Mouse (Mus musculus): ENCODE measurements at regions not wholly inside any gene's neighbourhood (a gene's known extent, or its start where the extent isn't known, plus 50 kb on each side); places are given as distances from the start of the nearest gene placed in this dataset.

GRCm38 (mm10) chr5:133915734-133916550 is 183.6 kb upstream of the Castor2 start:
- Histone ChIP-seq H3K9ac (replicated peaks; ENCODE audit: low read depth, low read length) (no peak overlapping the region), H3K4me2 (ENCODE audit: low read length) (no peak overlapping the region), H3K4me3 (replicated peaks; ENCODE audit: low read length) (no peak overlapping the region), H3K9me3 (ENCODE audit: control insufficient read depth, low read length) (no peaks in the 10 kb centered on the region), H3K27me3 (replicated peaks; ENCODE audit: control insufficient read depth, insufficient read depth, low read length) (no peaks in the 10 kb centered on the region), H3K27ac (ENCODE audit: low read length) (no peak overlapping the region), H3K36me3 (ENCODE audit: control insufficient read depth, insufficient read depth) (no peaks in the 10 kb centered on the region), H3K4me1 (replicated peaks; ENCODE audit: control insufficient read depth, insufficient read depth, low read length) (peaks cover 13% of the 10 kb centered on the region)
- ATAC-seq: peak; percentile 57

- Histone ChIP-seq H3K4me1 (replicated peaks; ENCODE audit: control insufficient read depth, insufficient read depth, low read length) (no peaks in the 10 kb centered on the region), H3K9me3 (ENCODE audit: control insufficient read depth, low read length) (no peaks in the 10 kb centered on the region), H3K27me3 (replicated peaks; ENCODE audit: control insufficient read depth, insufficient read depth, low read length) (no peaks in the 10 kb centered on the region), H3K36me3 (ENCODE audit: control insufficient read depth, insufficient read depth) (no peaks in the 10 kb centered on the region), H3K9ac (replicated peaks; ENCODE audit: low read depth, low read length) (no peak overlapping the region), H3K27ac (ENCODE audit: low read length) (no peak overlapping the region), H3K4me3 (replicated peaks; ENCODE audit: low read length) (no peak overlapping the region), H3K4me2 (ENCODE audit: low read length) (no peak overlapping the region)
- 80% methylated on average over 3 of the region's 3 CpGs for WGBS
- no peak for ATAC-seq
Observed at GRCm38 (mm10) chr5:133907442-133907841, 192.1 kb upstream of the Castor2 start.

- Histone ChIP-seq H3K4me2 (ENCODE audit: low read length) (no peak overlapping the region), H3K27ac (ENCODE audit: low read length) (no peak overlapping the region), H3K4me1 (replicated peaks; ENCODE audit: control insufficient read depth, insufficient read depth, low read length) (no peaks in the 10 kb centered on the region), H3K9ac (replicated peaks; ENCODE audit: low read depth, low read length) (no peak overlapping the region), H3K9me3 (ENCODE audit: control insufficient read depth, low read length) (peaks cover 3% of the 10 kb centered on the region; the same call in 1 of the 2 replicates), H3K36me3 (ENCODE audit: control insufficient read depth, insufficient read depth) (no peaks in the 10 kb centered on the region), H3K27me3 (replicated peaks; ENCODE audit: control insufficient read depth, insufficient read depth, low read length) (no peaks in the 10 kb centered on the region), H3K4me3 (replicated peaks; ENCODE audit: low read length) (no peak overlapping the region)
- peak; percentile 50 for ATAC-seq
- 83% methylated on average over 4 of the region's 4 CpGs for WGBS
Observed at GRCm38 (mm10) chr5:133898025-133898598, 201.4 kb upstream of the Castor2 start.

GRCm38 (mm10) chr5:133890728-133891127 is 208.8 kb upstream of the Castor2 start:
- Histone ChIP-seq H3K4me3 (replicated peaks; ENCODE audit: low read length) (no peak overlapping the region), H3K36me3 (ENCODE audit: control insufficient read depth, insufficient read depth) (no peaks in the 10 kb centered on the region), H3K9me3 (ENCODE audit: control insufficient read depth, low read length) (no peaks in the 10 kb centered on the region), H3K9ac (replicated peaks; ENCODE audit: low read depth, low read length) (no peak overlapping the region), H3K27ac (ENCODE audit: low read length) (peak overlapping the region; percentile 80), H3K27me3 (replicated peaks; ENCODE audit: control insufficient read depth, insufficient read depth, low read length) (no peaks in the 10 kb centered on the region), H3K4me1 (replicated peaks; ENCODE audit: control insufficient read depth, insufficient read depth, low read length) (peaks cover 7% of the 10 kb centered on the region; the same call in 1 of the 2 replicates), H3K4me2 (ENCODE audit: low read length) (no peak overlapping the region)
- 61% methylated on average over 3 of the region's 3 CpGs for WGBS
- peak; percentile 49; the same call in 1 of the 2 replicates for ATAC-seq

GRCm38 (mm10) chr5:133889841-133890240 is 209.7 kb upstream of the Castor2 start:
- Histone ChIP-seq H3K9me3 (ENCODE audit: control insufficient read depth, low read length) (no peaks in the 10 kb centered on the region), H3K36me3 (ENCODE audit: control insufficient read depth, insufficient read depth) (no peaks in the 10 kb centered on the region), H3K9ac (replicated peaks; ENCODE audit: low read depth, low read length) (no peak overlapping the region), H3K4me2 (ENCODE audit: low read length) (peak overlapping the region; percentile 8; the same call in 1 of the 2 replicates), H3K27ac (ENCODE audit: low read length) (peak overlapping the region; percentile 88), H3K4me3 (replicated peaks; ENCODE audit: low read length) (no peak overlapping the region), H3K4me1 (replicated peaks; ENCODE audit: control insufficient read depth, insufficient read depth, low read length) (peaks cover 14% of the 10 kb centered on the region), H3K27me3 (replicated peaks; ENCODE audit: control insufficient read depth, insufficient read depth, low read length) (no peaks in the 10 kb centered on the region)
- 14% methylated on average over 8 of the region's 8 CpGs for WGBS
- peak; percentile 91 for ATAC-seq

GRCm38 (mm10) chr5:133885507-133885906 is 214.0 kb upstream of the Castor2 start:
- Histone ChIP-seq H3K9ac (replicated peaks; ENCODE audit: low read depth, low read length) (no peak overlapping the region), H3K9me3 (ENCODE audit: control insufficient read depth, low read length) (no peaks in the 10 kb centered on the region), H3K27ac (ENCODE audit: low read length) (peak overlapping the region; percentile 90), H3K36me3 (ENCODE audit: control insufficient read depth, insufficient read depth) (no peaks in the 10 kb centered on the region), H3K4me3 (replicated peaks; ENCODE audit: low read length) (no peak overlapping the region), H3K4me1 (replicated peaks; ENCODE audit: control insufficient read depth, insufficient read depth, low read length) (peaks cover 13% of the 10 kb centered on the region), H3K27me3 (replicated peaks; ENCODE audit: control insufficient read depth, insufficient read depth, low read length) (no peaks in the 10 kb centered on the region), H3K4me2 (ENCODE audit: low read length) (no peak overlapping the region)
- ATAC-seq: no peak
- 57% methylated on average over 5 of the region's 5 CpGs for WGBS

- peak; percentile 89 for ATAC-seq
- H3K27me3 ChIP-seq (replicated peaks; ENCODE audit: control insufficient read depth, insufficient read depth, low read length): no peaks in the 10 kb centered on the region
- 2% methylated on average over 6 of the region's 6 CpGs for WGBS
Observed at GRCm38 (mm10) chr5:133885016-133885415, 214.5 kb upstream of the Castor2 start.

GRCm38 (mm10) chr5:133884593-133884992 is 214.9 kb upstream of the Castor2 start:
- H3K9me3 ChIP-seq (ENCODE audit: control insufficient read depth, low read length): no peaks in the 10 kb centered on the region
- H3K9ac ChIP-seq (replicated peaks; ENCODE audit: low read depth, low read length): no peak overlapping the region
- H3K4me3 ChIP-seq (replicated peaks; ENCODE audit: low read length): no peak overlapping the region
- peak overlapping the region; percentile 90 for H3K27ac ChIP-seq (ENCODE audit: low read length)
- H3K4me2 ChIP-seq (ENCODE audit: low read length): no peak overlapping the region
- no peaks in the 10 kb centered on the region for H3K36me3 ChIP-seq (ENCODE audit: control insufficient read depth, insufficient read depth)
- peak; percentile 75 for ATAC-seq
- 5% methylated on average over 2 of the region's 2 CpGs for WGBS
- peaks cover 11% of the 10 kb centered on the region for H3K4me1 ChIP-seq (replicated peaks; ENCODE audit: control insufficient read depth, insufficient read depth, low read length)
- H3K27me3 ChIP-seq (replicated peaks; ENCODE audit: control insufficient read depth, insufficient read depth, low read length): no peaks in the 10 kb centered on the region

More at GRCm38 (mm10) chr5:133885016-133885415, 214.5 kb upstream of the Castor2 start:
- Histone ChIP-seq H3K4me3 (replicated peaks; ENCODE audit: low read length) (no peak overlapping the region), H3K9ac (replicated peaks; ENCODE audit: low read depth, low read length) (no peak overlapping the region), H3K36me3 (ENCODE audit: control insufficient read depth, insufficient read depth) (no peaks in the 10 kb centered on the region), H3K4me1 (replicated peaks; ENCODE audit: control insufficient read depth, insufficient read depth, low read length) (peaks cover 13% of the 10 kb centered on the region), H3K9me3 (ENCODE audit: control insufficient read depth, low read length) (no peaks in the 10 kb centered on the region), H3K4me2 (ENCODE audit: low read length) (0 out of 2 replicates have a peak overlapping the region, but pooled peaks have one; percentile 8), H3K27ac (ENCODE audit: low read length) (peak overlapping the region; percentile 90)

- no peak overlapping the region for H3K4me2 ChIP-seq (ENCODE audit: low read length)
Observed at GRCm38 (mm10) chr5:133844483-133844882, 255.0 kb upstream of the Castor2 start.

More at GRCm38 (mm10) chr5:133844483-133844882, 255.0 kb upstream of the Castor2 start:
- Histone ChIP-seq H3K27ac (ENCODE audit: low read length) (peak overlapping the region; percentile 4; the same call in 1 of the 2 replicates), H3K36me3 (ENCODE audit: control insufficient read depth, insufficient read depth) (no peaks in the 10 kb centered on the region), H3K27me3 (replicated peaks; ENCODE audit: control insufficient read depth, insufficient read depth, low read length) (no peaks in the 10 kb centered on the region), H3K4me1 (replicated peaks; ENCODE audit: control insufficient read depth, insufficient read depth, low read length) (peaks cover 9% of the 10 kb centered on the region), H3K9me3 (ENCODE audit: control insufficient read depth, low read length) (0 out of 2 replicates have a peak, but pooled peaks cover under 1% of the 10 kb centered on the region), H3K9ac (replicated peaks; ENCODE audit: low read depth, low read length) (no peak overlapping the region), H3K4me3 (replicated peaks; ENCODE audit: low read length) (no peak overlapping the region)
- WGBS: 9% methylated on average over 10 of the region's 10 CpGs
- ATAC-seq: peak; percentile 61; the same call in 1 of the 2 replicates
